Mouse (Mus musculus) 416B (cell line): Measurements from ENCODE around the gene Zfp943.

Experiments used
- DNase-seq: peaks from one replicate; pipeline ENCODE4 v3.0.0; 2011; ENCODE audit warnings: low read depth

The Zfp943 gene

DNA sequence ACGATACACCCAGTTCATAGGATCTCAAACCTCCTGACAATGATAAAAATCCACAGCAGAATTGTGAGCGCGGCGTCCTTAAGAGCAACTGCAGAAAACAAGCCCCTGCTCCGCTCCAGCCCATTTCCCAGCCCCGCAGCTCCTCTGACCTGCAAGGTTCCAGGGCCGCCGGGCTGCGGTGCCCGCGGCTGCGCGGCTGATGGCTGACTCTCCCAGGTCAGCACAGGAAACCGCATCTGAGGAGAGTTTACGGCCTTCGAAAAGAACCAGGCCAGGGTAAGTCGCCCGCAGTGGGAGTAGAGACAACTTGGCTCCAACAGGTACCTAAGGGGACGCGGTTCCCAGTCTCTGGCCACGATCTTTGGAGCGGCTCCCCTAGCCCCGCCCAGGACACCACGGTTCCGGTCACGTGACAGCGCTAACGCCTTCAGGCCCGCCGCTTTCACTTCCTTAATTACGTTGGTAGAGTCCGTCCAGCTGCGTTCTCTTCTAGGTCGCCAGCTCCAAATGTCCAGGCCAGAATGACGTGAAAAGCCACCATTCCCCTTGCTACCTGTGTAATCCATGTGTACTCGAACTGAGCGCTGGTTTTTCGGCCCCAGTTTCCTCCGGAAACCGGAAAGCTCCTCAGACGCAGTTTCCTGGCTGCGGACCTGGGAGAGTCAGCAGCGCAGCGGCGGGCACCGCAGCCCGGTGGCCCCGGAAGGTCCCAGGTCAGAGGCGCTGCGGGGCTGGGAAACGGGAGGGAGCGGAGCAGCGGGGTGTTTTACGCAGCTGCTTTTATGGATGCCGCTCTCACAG lies at the start of gene Zfp943, which contains the start of gene Zfp942:
Zfp943 (plus strand) TSS at position 446 of the 801 bp plus-strand sequence.
Zfp942 (minus strand) TSS at position 358 of the 801 bp plus-strand sequence.
- DNase-seq: peak; percentile 77

DNA sequence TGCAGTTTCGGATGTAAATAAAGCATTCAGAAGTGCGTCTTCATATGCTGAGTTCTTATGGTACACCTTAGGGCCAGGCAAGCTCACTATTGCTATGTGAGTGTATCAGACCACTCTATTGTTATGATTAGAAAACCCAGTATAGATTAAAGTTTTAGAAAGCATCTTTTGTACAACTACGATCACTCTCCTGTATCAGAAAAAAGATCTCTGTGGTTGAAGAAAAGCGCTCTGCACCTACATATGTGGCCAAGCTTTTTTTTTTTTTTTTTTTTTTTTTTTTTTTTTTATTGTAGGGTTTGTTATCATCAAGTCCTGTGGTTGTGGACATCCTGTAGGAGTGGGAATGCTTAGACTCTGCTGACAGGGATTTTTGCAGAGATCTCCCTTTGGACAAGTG lies 950 bp downstream of the Zfp943 start:
- peak; percentile 51 for DNase-seq

DNA sequence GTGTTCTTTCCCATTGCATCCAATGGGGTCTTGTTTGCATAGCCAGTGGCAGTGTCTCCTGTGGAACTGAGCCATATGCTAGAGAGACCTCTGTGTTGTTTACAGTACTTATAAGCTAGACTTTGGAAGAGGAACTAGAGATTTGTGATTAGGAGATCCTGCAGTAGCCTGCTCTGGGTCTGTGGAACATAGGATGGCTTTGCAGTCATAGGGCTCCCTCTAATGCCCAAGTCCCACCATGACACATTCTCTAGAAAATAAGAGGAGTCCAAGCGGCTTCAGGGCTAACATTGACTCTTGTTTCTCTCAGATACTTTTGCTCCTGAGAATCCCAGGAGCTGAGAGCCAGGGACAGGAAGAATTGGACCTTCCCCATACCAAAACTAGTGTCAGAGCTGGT lies 73.2 kb downstream of the Zfp943 start:
- peak; percentile 59 for DNase-seq

DNA sequence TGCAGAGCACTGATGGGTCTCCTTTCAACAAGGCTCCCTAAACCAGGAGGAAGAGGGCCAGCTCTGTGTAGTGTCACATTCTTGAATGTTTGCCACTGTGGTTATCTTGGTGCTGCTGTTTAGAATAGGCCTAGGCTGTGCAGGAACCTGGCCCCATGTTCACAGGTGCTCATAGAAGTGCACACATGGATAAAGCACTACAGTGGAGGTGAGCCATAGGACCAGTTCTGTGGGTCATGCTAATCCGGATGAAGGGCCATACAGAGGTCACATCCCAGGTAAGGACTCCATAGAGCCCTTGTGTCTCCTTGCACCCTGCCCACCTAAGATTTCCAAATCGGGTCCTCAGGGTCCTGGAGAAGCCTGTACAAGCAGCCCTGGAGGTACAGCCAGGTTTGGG lies 87.1 kb downstream of the Zfp943 start:
- DNase-seq: no peak

DNA sequence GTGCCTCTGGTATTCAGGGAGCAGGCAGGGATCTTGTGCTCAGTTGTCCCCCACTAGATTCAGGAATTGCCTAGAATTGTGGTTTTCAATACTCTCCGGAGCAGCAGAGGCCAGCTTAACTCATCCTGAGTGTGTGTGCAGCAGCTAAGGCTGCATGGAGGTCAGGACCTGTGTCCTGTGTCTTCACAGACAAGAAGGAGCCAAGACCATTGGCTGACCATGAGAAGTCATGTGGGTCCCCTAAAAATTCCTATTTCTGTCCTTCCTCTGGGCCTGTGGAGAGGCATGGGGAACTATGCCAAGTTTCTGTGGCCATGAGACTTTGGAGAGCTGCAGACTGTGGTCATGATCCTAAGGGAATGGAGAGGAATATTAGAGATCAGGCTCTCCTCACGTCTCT lies 90.9 kb downstream of the Zfp943 start:
- DNase-seq: no peak

DNA sequence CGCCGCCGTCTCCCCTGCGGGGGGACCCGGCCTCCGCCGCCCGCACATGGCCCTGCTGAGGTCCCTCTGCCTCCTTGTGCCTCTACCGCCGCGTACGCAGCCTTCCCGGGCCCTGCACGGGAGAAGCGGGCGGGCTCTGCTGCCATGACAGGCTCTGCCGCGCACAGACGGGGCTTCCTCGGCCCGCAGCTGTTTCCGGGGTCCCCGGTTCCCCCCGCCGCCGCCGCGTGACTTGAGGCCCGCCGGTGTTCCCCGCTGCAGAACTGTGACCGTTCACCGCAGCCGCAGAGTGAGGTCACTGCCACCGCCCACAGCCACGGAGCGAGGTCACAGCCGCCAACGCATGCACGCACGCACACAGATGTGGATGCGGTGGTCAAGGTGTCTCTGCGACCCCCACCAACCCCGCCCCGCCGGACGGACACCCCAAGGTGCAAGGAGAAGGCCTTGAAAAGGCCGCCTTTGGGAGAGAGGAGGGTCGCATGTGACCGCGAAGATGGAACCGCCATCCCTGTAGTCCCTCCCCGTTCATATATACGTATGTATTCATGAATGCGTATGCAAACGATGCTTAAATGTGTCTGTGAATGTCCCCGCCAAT lies 118.8 kb downstream of the Zfp943 start:
- no peak for DNase-seq

DNA sequence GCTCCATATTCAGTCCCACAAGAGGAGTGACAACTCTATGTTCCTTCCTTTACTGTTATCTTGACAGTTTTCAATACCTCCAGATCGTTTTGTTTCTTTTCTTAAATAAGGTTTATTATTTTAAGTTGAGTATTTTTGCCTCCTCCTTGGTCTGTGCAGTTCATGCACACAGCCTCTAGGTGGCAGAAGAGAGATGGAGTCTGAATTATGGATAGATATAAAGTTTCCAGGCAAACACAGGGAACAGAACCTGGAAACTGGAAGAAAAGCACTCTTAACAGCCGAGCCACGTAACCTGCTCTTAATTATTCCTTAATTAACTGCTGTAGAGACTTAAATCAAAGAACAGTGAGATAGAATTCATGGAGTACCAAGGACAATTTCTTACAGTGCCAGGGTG lies 120.9 kb downstream of the Zfp943 start:
- peak; percentile 45 for DNase-seq

DNA sequence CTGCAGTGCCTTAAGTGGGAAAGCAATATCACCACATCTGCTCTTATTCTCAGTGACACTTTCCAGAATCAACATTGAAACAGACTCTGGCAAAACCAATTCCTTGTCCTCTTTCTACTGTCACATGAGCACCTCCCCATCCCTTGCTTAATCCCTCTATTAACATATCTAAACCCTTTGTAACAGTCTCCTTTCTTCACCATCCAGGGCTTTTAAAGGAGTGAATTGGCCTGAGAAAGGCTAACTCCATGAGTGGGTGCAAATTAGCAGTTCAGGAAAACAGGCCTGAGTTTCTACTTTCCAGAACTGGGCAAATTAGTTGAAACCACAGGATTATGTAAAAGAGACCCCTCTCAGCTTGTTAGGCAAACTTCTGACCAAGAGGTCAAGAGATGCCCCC lies 156.4 kb downstream of the Zfp943 start:
- DNase-seq: no peak
